Mouse (Mus musculus): ENCODE measurements around the gene Nod2. TPM values are rescaled to one million over a fixed set of nuclear protein-coding genes. Genes with fewer than 3 reads are reported as not detected.

Nod2 gene
- polyA plus RNA-seq, 1 experiment from 2014 or later = 0.19 TPM

DNA sequence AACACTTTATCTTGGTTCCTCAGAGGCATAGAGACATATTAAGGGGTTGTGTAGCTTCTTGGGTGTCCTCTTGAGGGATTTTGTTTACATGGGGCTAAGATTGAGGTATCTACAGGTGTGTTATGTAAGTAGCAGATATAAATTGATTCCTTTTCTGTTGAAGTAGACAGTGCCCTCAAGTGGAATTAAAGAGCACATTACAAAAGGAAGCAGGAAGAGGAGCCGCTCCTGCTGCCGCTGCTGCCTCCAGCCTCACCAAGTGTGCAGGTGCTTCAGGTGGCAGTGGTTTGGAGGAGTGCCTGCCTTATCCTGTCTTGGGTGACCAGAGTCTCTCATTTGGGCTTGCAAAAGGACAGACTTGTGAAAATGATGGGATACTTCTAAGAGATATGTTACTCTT, 54.5 kb downstream of the Nod2 start:
- H3K4me2 ChIP-seq (replicated peaks) = no peak overlapping the region
- no peak overlapping the region for H3K9ac ChIP-seq
- H3K27me3 ChIP-seq (replicated peaks) = no peaks in the 10 kb centered on the region
- H3K4me3 ChIP-seq (replicated peaks) = no peak overlapping the region
- no peak for ATAC-seq
- no peaks in the 10 kb centered on the region for H3K36me3 ChIP-seq
- H3K27ac ChIP-seq = no peak overlapping the region
- H3K4me1 ChIP-seq (replicated peaks) = peaks cover 5% of the 10 kb centered on the region; the same call in 1 of the 2 replicates
- H3K9me3 ChIP-seq = no peaks in the 10 kb centered on the region
- WGBS = 34% methylated on average over 2 of the region's 2 CpGs

DNA sequence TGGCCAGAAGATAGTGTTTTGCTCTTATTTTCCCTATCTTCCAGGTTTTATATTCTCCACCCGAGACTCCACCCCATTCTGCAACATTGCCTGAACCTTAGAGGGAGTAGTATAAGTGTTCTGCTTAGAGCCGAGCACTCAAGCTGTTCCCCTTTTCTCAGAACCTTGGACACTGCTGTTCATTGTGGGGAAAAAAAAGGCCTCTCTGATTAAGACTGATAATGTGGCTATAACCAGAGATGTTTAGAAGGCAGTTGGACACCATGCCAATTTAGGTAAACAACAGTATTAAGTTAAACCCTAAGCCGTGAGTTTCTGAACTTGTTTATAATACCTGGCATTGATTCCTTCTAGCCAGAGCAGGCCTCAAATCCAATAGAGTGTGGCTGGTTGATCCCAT, 55.7 kb downstream of the Nod2 start:
- no peaks in the 10 kb centered on the region for H3K27me3 ChIP-seq (replicated peaks)
- WGBS = 75% methylated on average over 3 of the region's 3 CpGs
- no peak overlapping the region for H3K9ac ChIP-seq
- no peaks in the 10 kb centered on the region for H3K36me3 ChIP-seq
- no peak overlapping the region for H3K4me2 ChIP-seq (replicated peaks)
- H3K9me3 ChIP-seq = no peaks in the 10 kb centered on the region
- ATAC-seq = no peak
- H3K27ac ChIP-seq = no peak overlapping the region
- peaks cover 2% of the 10 kb centered on the region; the same call in 1 of the 2 replicates for H3K4me1 ChIP-seq (replicated peaks)
- H3K4me3 ChIP-seq (replicated peaks) = no peak overlapping the region

DNA sequence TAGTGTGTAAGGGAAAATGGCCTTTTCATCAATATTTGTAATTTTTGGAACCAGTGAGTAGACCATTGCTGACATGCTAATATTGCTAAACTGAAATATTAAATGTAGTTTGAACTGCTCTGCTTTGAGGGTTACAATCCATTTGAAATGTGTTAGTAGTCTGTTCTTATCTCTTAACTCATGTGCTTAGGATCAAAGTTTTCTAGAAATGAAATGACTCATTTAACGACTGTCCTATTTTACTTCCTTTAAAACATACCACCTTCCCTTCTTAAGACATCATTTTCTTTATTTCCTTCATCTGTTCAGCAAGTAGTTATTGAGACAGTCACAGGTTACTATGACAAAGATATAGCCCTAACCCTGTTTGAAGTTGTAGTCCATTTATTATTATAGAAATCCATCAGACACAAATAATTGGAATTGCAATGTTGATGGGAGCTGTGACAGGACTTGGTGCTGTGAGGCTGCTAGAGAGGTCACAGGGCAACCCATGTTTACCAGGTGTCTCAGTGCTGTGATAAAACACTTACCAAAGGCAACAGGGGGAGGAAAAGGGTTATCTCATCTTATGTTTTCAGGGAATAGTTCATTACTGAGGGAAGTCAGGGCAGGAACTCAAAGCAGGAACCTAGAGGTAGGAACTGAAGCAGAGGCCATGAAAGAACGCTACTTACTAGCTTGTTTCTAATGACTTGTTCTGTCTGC, 76.3 kb downstream of the Nod2 start:
- no peak overlapping the region for H3K4me2 ChIP-seq (replicated peaks)
- H3K27me3 ChIP-seq (replicated peaks) = no peaks in the 10 kb centered on the region
- H3K9ac ChIP-seq = no peak overlapping the region
- H3K4me1 ChIP-seq (replicated peaks) = no peaks in the 10 kb centered on the region
- H3K9me3 ChIP-seq = no peaks in the 10 kb centered on the region
- H3K4me3 ChIP-seq (replicated peaks) = no peak overlapping the region
- ATAC-seq = peak; percentile 65
- H3K27ac ChIP-seq = no peak overlapping the region
- 84% methylated on average over 2 of the region's 2 CpGs for WGBS
- no peaks in the 10 kb centered on the region for H3K36me3 ChIP-seq

Other genes with a start within 250 kb of the Nod2 start
- 33.1 and 34.9 TPM in 2 replicates for gene Nkd1, start 126.0 kb upstream of the Nod2 start, polyA plus RNA-seq (2015; fragmentation: Nextera tagmentation; extraction: Ambion mirVana)
- 5.1 and 5.6 TPM in 2 replicates for gene Snx20, start 11.2 kb upstream of the Nod2 start, polyA plus RNA-seq (2015; fragmentation: Nextera tagmentation; extraction: Ambion mirVana)
- 12.6 and 13.8 TPM in 2 replicates for gene Cyld, start 49.7 kb downstream of the Nod2 start, polyA plus RNA-seq (2015; fragmentation: Nextera tagmentation; extraction: Ambion mirVana)